8 mouse cellular contexts compared by ENCODE assay signal in the genomic region with DNA sequence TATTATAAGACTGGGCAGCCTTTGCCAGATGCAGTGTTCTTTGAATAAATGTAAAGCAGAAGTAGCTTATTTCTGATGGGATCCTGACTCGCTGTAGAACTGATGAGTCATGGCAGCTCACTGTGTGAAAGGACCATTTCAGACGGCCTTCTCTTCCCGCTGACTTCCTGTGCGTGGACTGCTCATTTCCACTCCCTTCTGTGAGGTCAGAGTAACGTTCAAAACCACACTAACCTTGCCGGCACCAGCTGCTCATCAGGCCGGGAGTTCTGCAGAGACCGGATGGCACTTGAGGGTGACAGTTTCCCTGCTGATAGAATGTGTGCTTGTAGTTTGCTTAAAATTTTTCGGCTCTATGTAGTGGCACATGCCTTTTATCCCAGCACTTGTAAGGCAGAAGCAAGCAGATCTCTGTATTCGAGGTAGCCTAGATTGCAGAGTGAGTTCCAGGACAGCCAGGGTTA. TPM values are rescaled to one million over a fixed set of nuclear protein-coding genes. Genes with fewer than 3 reads are reported as not detected.
DNase-seq lines count a peak whose midpoint lies in the region; ATAC-seq and TF ChIP-seq lines count a peak whose summit lies in the region.

No protein-coding gene starts in this region.

- peak overlapping the region; percentile 62; the same call in 1 of the 2 replicates for H3K27ac ChIP-seq in limb, embryonic 13.5 days
- H3K27ac ChIP-seq in limb, embryonic 10.5 days = no peak overlapping the region
- H3K27ac ChIP-seq in thymus, adult 2 months (ENCODE audit: control insufficient read depth, insufficient read depth, low read length) = peak overlapping the region; percentile 17; the same call in 1 of the 2 replicates

- no peak for ATAC-seq in limb, embryonic 13.5 days (ENCODE audit: low FRiP score, low read depth)
- peak; percentile 90 for ATAC-seq in granulocyte monocyte progenitor cell, adult 5-6 weeks (replicated peaks; ENCODE audit: poor library complexity, severe bottlenecking)

- no peak overlapping the region for H3K9ac ChIP-seq in limb, embryonic 13.5 days

- peaks cover 7% of the 10 kb centered on the region; the same call in 1 of the 2 replicates for H3K36me3 ChIP-seq in limb, embryonic 13.5 days
- peaks cover 7% of the 10 kb centered on the region for H3K36me3 ChIP-seq in limb, embryonic 10.5 days
- no peaks in the 10 kb centered on the region for H3K36me3 ChIP-seq in thymus, adult 2 months (ENCODE audit: control insufficient read depth, insufficient read depth, low read length)

- no peaks in the 10 kb centered on the region for H3K9me3 ChIP-seq in limb, embryonic 13.5 days
- H3K9me3 ChIP-seq in limb, embryonic 10.5 days (replicated peaks) = no peaks in the 10 kb centered on the region

- H3K4me1 ChIP-seq in limb, embryonic 13.5 days = peaks cover 12% of the 10 kb centered on the region
- peaks cover 10% of the 10 kb centered on the region for H3K4me1 ChIP-seq in limb, embryonic 10.5 days
- peaks cover 16% of the 10 kb centered on the region for H3K4me1 ChIP-seq in thymus, adult 2 months (replicated peaks; ENCODE audit: control insufficient read depth, insufficient read depth, low read length)

- no peak overlapping the region for H3K4me3 ChIP-seq in limb, embryonic 13.5 days
- no peak overlapping the region for H3K4me3 ChIP-seq in limb, embryonic 10.5 days
- peak overlapping the region; percentile 4 for H3K4me3 ChIP-seq in thymus, adult 2 months (ENCODE audit: control insufficient read depth, insufficient read depth, low read length)

- no peak for DNase-seq in limb, embryonic 10.5 days (ENCODE audit: low spot score)
- DNase-seq in adrenal gland, adult 8-10 months = peak; percentile 76
- peak; percentile 52 for DNase-seq in kidney, postnatal 14 days
- DNase-seq in lung, postnatal 4 days = peak; percentile 55 to 61
- DNase-seq in thymus, adult 2 months = peak; percentile 58
- no peak for DNase-seq in urinary bladder, adult 2 months (ENCODE audit: low spot score)

- no peak for TF ChIP-seq CTCF in thymus, adult 2 months (IDR thresholded peaks at IDR 0.05; ENCODE audit: borderline replicate concordance, control insufficient read depth, extremely low read depth, insufficient read depth, low read length, poor library complexity)

- TF ChIP-seq POLR2A in thymus, adult 2 months (IDR thresholded peaks at IDR 0.05; ENCODE audit: control insufficient read depth, extremely low read depth, insufficient read depth, low read length, poor library complexity) = no peak

- 50% methylated on average over 10 of the region's 10 CpGs for WGBS in limb, embryonic 13.5 days
- whole genome bisulfite sequencing in limb, embryonic 10.5 days = 76% methylated on average over 10 of the region's 10 CpGs
- 3% methylated on average over 10 of the region's 10 CpGs for WGBS in thymus, adult 2 months

- H3K4me2 ChIP-seq in limb, embryonic 13.5 days (replicated peaks) = peak overlapping the region; percentile 29

- H3K27me3 ChIP-seq in limb, embryonic 13.5 days = no peaks in the 10 kb centered on the region
- no peaks in the 10 kb centered on the region for H3K27me3 ChIP-seq in limb, embryonic 10.5 days (ENCODE audit: low read depth, poor library complexity, severe bottlenecking)
- no peaks in the 10 kb centered on the region for H3K27me3 ChIP-seq in thymus, adult 2 months (ENCODE audit: control insufficient read depth, insufficient read depth, low read length)

RNA-seq across cellular contexts. Expression of gene Mta3, which starts 26.2 kb away (rescaled TPM):
- polyA plus RNA-seq in limb, embryonic 13.5 days (2015; fragmentation: Nextera tagmentation; extraction: Ambion mirVana) = 47.9 and 48.6 TPM in 2 replicates
- 46.2 and 49.0 TPM in 2 replicates for polyA plus RNA-seq in limb, embryonic 10.5 days (2016; fragmentation: Nextera tagmentation; extraction: Ambion mirVana)
- 10 to 100 TPM; 66.2 to 96.2 (median 82.9) TPM for total RNA-seq in adrenal gland, adult 8-10 months (2022)
- total RNA-seq in granulocyte monocyte progenitor cell, adult 5-6 weeks (2014; fragmentation: Nextera tagmentation) = 21.3 and 30.7 TPM in 2 replicates
- total RNA-seq in granulocyte monocyte progenitor cell, adult 5-6 weeks (2017) = 15.2 and 21.1 TPM in 2 replicates
- 44.5 and 59.9 TPM in 2 replicates for polyA plus RNA-seq in thymus, adult 2 months (2012; rRNA removed)
- polyA plus RNA-seq in urinary bladder, adult 2 months (2012; rRNA removed) = 76.8 and 82.9 TPM in 2 replicates

Comparison
In these comparisons a context has a peak if more than half of its experiments do, and no peak if none do; other contexts are left out.
1. DNase-seq: peak in adrenal gland, adult 8-10 months (single experiment), kidney, postnatal 14 days (single experiment), lung, postnatal 4 days (2 of 2) and thymus, adult 2 months (single experiment); none in limb, embryonic 10.5 days (single experiment) and urinary bladder, adult 2 months (single experiment).